Mouse (Mus musculus) hindbrain, embryonic 12.5 days (tissue): ENCODE data around the gene Upp2. TPM values are rescaled to one million over a fixed set of nuclear protein-coding genes. Genes with fewer than 3 reads are reported as not detected.

Experiments used
- ATAC-seq: fragments of 200-750 bp; cut with Nextera tagmentation; 2 replicates; pipeline ENCODE4 v1.8.0; 2017; ENCODE audit warnings: moderate TSS enrichment; ENCODE audit not compliant: low FRiP score
- H3K27ac ChIP-seq: fragments of 300-500 bp; sonication (generic); 2 replicates; pipeline ENCODE4 v1.5.1; 2016; ENCODE audit warnings: mild to moderate bottlenecking
- H3K27me3 ChIP-seq: fragments of 300-500 bp; sonication (generic); 2 replicates; pipeline ENCODE4 v1.6.1; 2016; ENCODE audit warnings: mild to moderate bottlenecking
- H3K36me3 ChIP-seq: fragments of 300-500 bp; sonication (generic); 2 replicates; pipeline ENCODE4 v1.6.1; 2016; ENCODE audit warnings: mild to moderate bottlenecking
- H3K4me1 ChIP-seq: fragments of 300-500 bp; sonication (generic); 2 replicates; pipeline ENCODE4 v1.6.1; 2016
- H3K4me2 ChIP-seq: fragments of 300-500 bp; sonication (generic); replicated peaks from 2 replicates; pipeline ENCODE4 v1.6.1; 2016; ENCODE audit warnings: mild to moderate bottlenecking
- H3K4me3 ChIP-seq: fragments of 300-500 bp; sonication (generic); 2 replicates; pipeline ENCODE4 v1.5.1; 2016; ENCODE audit warnings: mild to moderate bottlenecking
- H3K9ac ChIP-seq: fragments of 300-500 bp; sonication (generic); 2 replicates; pipeline ENCODE4 v1.6.1; 2016; ENCODE audit warnings: mild to moderate bottlenecking, moderate library complexity
- H3K9me3 ChIP-seq: fragments of 300-500 bp; sonication (generic); replicated peaks from 2 replicates; pipeline ENCODE4 v1.6.1; 2016; ENCODE audit warnings: mild to moderate bottlenecking
- WGBS: fragments of 180-500 bp; shearing (Covaris S2); methylation state at CpG from one replicate; pipeline ENCODE4 v1.1.7; 2016; 5-methylcytosine and 5-hydroxymethylcytosine counted together
- polyA plus RNA-seq: library from polyadenylated mRNA; unstranded; fragments of >200 nt; fragmentation: Nextera tagmentation; extraction: Ambion mirVana; gene quantifications from 2 replicates; pipeline ENCODE4 v1.2.1, GENCODE M21; 2016

Gene Upp2
- polyA plus RNA-seq, 1 experiment from 2014 or later, result 8.5 TPM

GRCm38 (mm10) chr2:58789934-58790333 lies 222.8 kb downstream of the Upp2 start:
- H3K4me2 ChIP-seq, result no peak overlapping the region
- 79% methylated on average over 7 of the region's 7 CpGs for WGBS

GRCm38 (mm10) chr2:58790361-58790760 lies 223.3 kb downstream of the Upp2 start:
- 86% methylated on average over 4 of the region's 4 CpGs for WGBS
- H3K9ac ChIP-seq, result no peak overlapping the region

More at GRCm38 (mm10) chr2:58789934-58790333, 222.8 kb downstream of the Upp2 start:
- Histone ChIP-seq H3K36me3 (no peaks in the 10 kb centered on the region), H3K9me3 (no peaks in the 10 kb centered on the region), H3K27me3 (no peaks in the 10 kb centered on the region), H3K27ac (no peak overlapping the region), H3K4me3 (no peak overlapping the region), H3K9ac (no peak overlapping the region), H3K4me1 (no peaks in the 10 kb centered on the region)
- no peak for ATAC-seq

GRCm38 (mm10) chr2:58794489-58794888 lies 227.4 kb downstream of the Upp2 start:
- H3K27me3 ChIP-seq, result no peaks in the 10 kb centered on the region
- H3K4me3 ChIP-seq, result no peak overlapping the region
- H3K4me1 ChIP-seq, result 0 out of 2 replicates have a peak, but pooled peaks cover 2% of the 10 kb centered on the region
- H3K27ac ChIP-seq, result no peak overlapping the region
- H3K36me3 ChIP-seq, result no peaks in the 10 kb centered on the region
- 81% methylated on average over 15 of the region's 15 CpGs for WGBS
- H3K9ac ChIP-seq, result no peak overlapping the region
- no peaks in the 10 kb centered on the region for H3K9me3 ChIP-seq
- no peak for ATAC-seq
- no peak overlapping the region for H3K4me2 ChIP-seq

More at GRCm38 (mm10) chr2:58790361-58790760, 223.3 kb downstream of the Upp2 start:
- H3K4me3 ChIP-seq, result no peak overlapping the region
- no peak for ATAC-seq
- no peaks in the 10 kb centered on the region for H3K27me3 ChIP-seq
- no peaks in the 10 kb centered on the region for H3K36me3 ChIP-seq
- no peak overlapping the region for H3K4me2 ChIP-seq
- no peak overlapping the region for H3K27ac ChIP-seq
- no peaks in the 10 kb centered on the region for H3K4me1 ChIP-seq
- no peaks in the 10 kb centered on the region for H3K9me3 ChIP-seq

- Histone ChIP-seq H3K27ac (no peak overlapping the region), H3K27me3 (no peaks in the 10 kb centered on the region), H3K36me3 (no peaks in the 10 kb centered on the region), H3K4me3 (no peak overlapping the region), H3K9ac (no peak overlapping the region), H3K4me1 (0 out of 2 replicates have a peak, but pooled peaks cover 2% of the 10 kb centered on the region), H3K4me2 (no peak overlapping the region), H3K9me3 (no peaks in the 10 kb centered on the region)
- no peak for ATAC-seq
- 91% methylated on average over 5 of the region's 5 CpGs for WGBS
Measured at GRCm38 (mm10) chr2:58795432-58795831, 228.3 kb downstream of the Upp2 start.

GRCm38 (mm10) chr2:58797506-58797905 lies 230.4 kb downstream of the Upp2 start:
- WGBS, result 33% methylated on average over 4 of the region's 4 CpGs
- Histone ChIP-seq H3K4me2 (no peak overlapping the region), H3K9me3 (no peaks in the 10 kb centered on the region), H3K4me1 (0 out of 2 replicates have a peak, but pooled peaks cover 2% of the 10 kb centered on the region), H3K4me3 (no peak overlapping the region), H3K27me3 (no peaks in the 10 kb centered on the region), H3K27ac (no peak overlapping the region), H3K9ac (no peak overlapping the region), H3K36me3 (no peaks in the 10 kb centered on the region)
- no peak for ATAC-seq

GRCm38 (mm10) chr2:58799126-58799525 lies 232.0 kb downstream of the Upp2 start:
- WGBS, result 89% methylated on average over 9 of the region's 9 CpGs
- Histone ChIP-seq H3K4me3 (no peak overlapping the region), H3K27me3 (no peaks in the 10 kb centered on the region), H3K4me1 (0 out of 2 replicates have a peak, but pooled peaks cover 2% of the 10 kb centered on the region), H3K9me3 (no peaks in the 10 kb centered on the region), H3K4me2 (no peak overlapping the region), H3K27ac (no peak overlapping the region), H3K9ac (no peak overlapping the region), H3K36me3 (no peaks in the 10 kb centered on the region)
- ATAC-seq, result no peak

- Histone ChIP-seq H3K9ac (no peak overlapping the region), H3K4me2 (no peak overlapping the region), H3K9me3 (no peaks in the 10 kb centered on the region), H3K4me1 (0 out of 2 replicates have a peak, but pooled peaks cover 2% of the 10 kb centered on the region), H3K27ac (no peak overlapping the region), H3K4me3 (no peak overlapping the region), H3K36me3 (no peaks in the 10 kb centered on the region), H3K27me3 (no peaks in the 10 kb centered on the region)
- WGBS, result 91% methylated on average over 5 of the region's 5 CpGs
- ATAC-seq, result no peak
Measured at GRCm38 (mm10) chr2:58799623-58800022, 232.5 kb downstream of the Upp2 start.

- no peaks in the 10 kb centered on the region for H3K36me3 ChIP-seq
- no peak for ATAC-seq
- H3K4me3 ChIP-seq, result no peak overlapping the region
- H3K9ac ChIP-seq, result no peak overlapping the region
- no peak overlapping the region for H3K4me2 ChIP-seq
- H3K27ac ChIP-seq, result no peak overlapping the region
- H3K27me3 ChIP-seq, result no peaks in the 10 kb centered on the region
- no peaks in the 10 kb centered on the region for H3K4me1 ChIP-seq
- 22% methylated on average over 2 of the region's 2 CpGs for WGBS
- no peaks in the 10 kb centered on the region for H3K9me3 ChIP-seq
Measured at GRCm38 (mm10) chr2:58812941-58813340, 245.8 kb downstream of the Upp2 start.

GRCm38 (mm10) chr2:58828910-58829600 lies 262.0 kb downstream of the Upp2 start:
- Histone ChIP-seq H3K4me2 (no peak overlapping the region), H3K9me3 (no peaks in the 10 kb centered on the region), H3K27me3 (no peaks in the 10 kb centered on the region), H3K4me3 (no peak overlapping the region), H3K9ac (no peak overlapping the region), H3K36me3 (no peaks in the 10 kb centered on the region), H3K4me1 (no peaks in the 10 kb centered on the region), H3K27ac (no peak overlapping the region)
- ATAC-seq, result no peak
- WGBS, result 77% methylated on average over 3 of the region's 3 CpGs

GRCm38 (mm10) chr2:58829981-58830742 lies 263.1 kb downstream of the Upp2 start:
- ATAC-seq, result no peak
- H3K9me3 ChIP-seq, result no peaks in the 10 kb centered on the region
- WGBS, result 65% methylated on average over 7 of the region's 7 CpGs
- no peak overlapping the region for H3K27ac ChIP-seq
- no peaks in the 10 kb centered on the region for H3K4me1 ChIP-seq
- no peak overlapping the region for H3K4me2 ChIP-seq
- H3K27me3 ChIP-seq, result no peaks in the 10 kb centered on the region
- no peak overlapping the region for H3K9ac ChIP-seq
- H3K36me3 ChIP-seq, result no peaks in the 10 kb centered on the region
- H3K4me3 ChIP-seq, result no peak overlapping the region

- Histone ChIP-seq H3K36me3 (no peaks in the 10 kb centered on the region), H3K9ac (no peak overlapping the region), H3K4me2 (no peak overlapping the region), H3K9me3 (no peaks in the 10 kb centered on the region), H3K4me3 (no peak overlapping the region), H3K27ac (no peak overlapping the region), H3K4me1 (no peaks in the 10 kb centered on the region), H3K27me3 (no peaks in the 10 kb centered on the region)
- ATAC-seq, result no peak
- WGBS, result 92% methylated on average over 20 of the region's 20 CpGs
Measured at GRCm38 (mm10) chr2:58832253-58832980, 265.3 kb downstream of the Upp2 start.

- WGBS, result 70% methylated on average over 3 of the region's 3 CpGs
Measured at GRCm38 (mm10) chr2:58841021-58841420, 273.9 kb downstream of the Upp2 start.

More at GRCm38 (mm10) chr2:58841021-58841420, 273.9 kb downstream of the Upp2 start:
- no peak for ATAC-seq
- no peak overlapping the region for H3K27ac ChIP-seq
- H3K4me3 ChIP-seq, result no peak overlapping the region
- no peaks in the 10 kb centered on the region for H3K27me3 ChIP-seq
- H3K9ac ChIP-seq, result no peak overlapping the region
- H3K4me1 ChIP-seq, result no peaks in the 10 kb centered on the region
- no peaks in the 10 kb centered on the region for H3K9me3 ChIP-seq
- no peaks in the 10 kb centered on the region for H3K36me3 ChIP-seq
- H3K4me2 ChIP-seq, result no peak overlapping the region
